Mouse (Mus musculus): ENCODE measurements around the gene Fpr-rs3.

Fpr-rs3 gene

GRCm38 (mm10) chr17:20624777-20625176 lies at the start of gene Fpr-rs3:
Gene Fpr-rs3, minus strand, starts transcription at chr17:20624877.
- DNase-seq (ENCODE audit: low read depth, low spot score): no peak

DNA sequence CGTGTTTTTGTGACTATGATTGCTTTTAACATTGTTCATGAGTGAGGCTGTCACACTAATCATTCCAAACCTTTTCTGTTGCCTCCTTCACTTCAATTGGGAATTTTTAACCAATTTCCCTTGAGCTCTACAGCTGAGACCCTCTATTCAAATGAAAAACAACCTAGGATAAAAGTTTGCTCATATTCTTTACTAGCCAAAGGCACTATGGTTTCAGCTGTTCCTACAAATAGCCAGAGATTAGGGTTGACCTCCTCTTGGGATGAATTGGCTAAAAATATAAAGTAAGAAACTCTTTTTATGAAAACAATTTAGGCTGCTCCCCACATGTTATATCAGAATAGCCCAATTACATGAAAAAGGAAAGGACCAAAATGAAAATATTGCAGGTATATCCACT lies 28.4 kb downstream of the Fpr-rs3 start, which contains the start of gene Vmn2r110:
Vmn2r110 (minus strand) TSS at position 101 of the 400 bp plus-strand sequence.
- DNase-seq (ENCODE audit: low read depth, low spot score): no peak

Data from telencephalon, adult 2 months (tissue).